Mouse (Mus musculus) liver, embryonic 14.5 days (tissue): ENCODE data around the gene Gprc5d. TPM values are rescaled to one million over a fixed set of nuclear protein-coding genes. Genes with fewer than 3 reads are reported as not detected.

Source experiments
- ATAC-seq: fragments of 200-750 bp; cut with Nextera tagmentation; 2 replicates; pipeline ENCODE4 v1.8.0; 2017; ENCODE audit warnings: moderate number of reproducible peaks, mild to moderate bottlenecking, moderate library complexity; ENCODE audit not compliant: insufficient read depth
- DNase-seq, 3 experiments: peaks; one replicate each; pipeline ENCODE4 v3.0.0-alpha.2; 2012 to 2013; ENCODE audit warnings: low read depth in 3 of 3, low spot score in 3 of 3
- H3K27ac ChIP-seq: fragments of 300-500 bp; sonication (generic); 2 replicates; pipeline ENCODE4 v1.5.1; 2014; ENCODE audit warnings: moderate library complexity, mild to moderate bottlenecking, control low read depth, inconsistent platforms
- H3K27me3 ChIP-seq: fragments of 300-500 bp; sonication (generic); 2 replicates; pipeline ENCODE4 v1.6.1; 2014; ENCODE audit warnings: mild to moderate bottlenecking, low read length, moderate library complexity; ENCODE audit not compliant: control insufficient read depth, insufficient read depth
- H3K36me3 ChIP-seq: fragments of 300-500 bp; sonication (generic); replicated peaks from 2 replicates; pipeline ENCODE4 v1.6.1; 2014; ENCODE audit warnings: low read depth; ENCODE audit not compliant: control insufficient read depth, insufficient read depth
- H3K4me1 ChIP-seq, 2 experiments: fragments of 200-500 bp in 1 of 2; fragments of 300-500 bp in 1 of 2; sonication (generic) in 1 of 2; replicated peaks; 2 replicates each; pipeline ENCODE4 v1.6.1; 2012 to 2014; ENCODE audit warnings: antibody characterized with exemption in 1 of 2, inconsistent platforms in 1 of 2, low read length in 1 of 2; ENCODE audit not compliant: control insufficient read depth in 2 of 2, insufficient read depth in 2 of 2
- H3K4me2 ChIP-seq: fragments of 300-500 bp; sonication (generic); 2 replicates; pipeline ENCODE4 v1.6.1; 2014; ENCODE audit warnings: low read depth, mild to moderate bottlenecking, control low read depth, moderate library complexity
- H3K4me3 ChIP-seq, 2 experiments: fragments of 200-500 bp in 1 of 2; fragments of 300-500 bp in 1 of 2; sonication (generic) in 1 of 2; 2 replicates each; pipeline ENCODE4 v1.5.1; 2012 to 2014; ENCODE audit warnings: low read depth in 2 of 2, low read length in 2 of 2, mild to moderate bottlenecking in 2 of 2, control low read depth in 1 of 2, inconsistent platforms in 1 of 2, moderate library complexity in 1 of 2; ENCODE audit not compliant: insufficient read depth in 1 of 2
- H3K9ac ChIP-seq: fragments of 300-500 bp; sonication (generic); replicated peaks from 2 replicates; pipeline ENCODE4 v1.6.1; 2014; ENCODE audit warnings: mild to moderate bottlenecking, control low read depth, moderate library complexity
- H3K9me3 ChIP-seq: fragments of 300-500 bp; sonication (generic); 2 replicates; pipeline ENCODE4 v1.6.1; 2016; ENCODE audit warnings: low read length, mixed read lengths; ENCODE audit not compliant: control insufficient read depth
- CTCF ChIP-seq: IDR thresholded peaks from 2 replicates; pipeline ENCODE4 v1.5.1; 2016; ENCODE audit warnings: antibody characterized with exemption, low read depth, control low read depth
- EP300 ChIP-seq: IDR thresholded peaks from 2 replicates; pipeline ENCODE4 v1.6.1; 2016; ENCODE audit warnings: antibody characterized with exemption, low read depth
- WGBS: fragments of 180-500 bp; shearing (Covaris S2); extraction: QIAGEN DNeasy Blood & Tissue Kit; methylation state at CpG from one replicate; pipeline ENCODE4 v1.1.7; 2014; ENCODE audit not compliant: insufficient replicate concordance; 5-methylcytosine and 5-hydroxymethylcytosine counted together
- polyA plus RNA-seq, 2 experiments: library from polyadenylated mRNA; depleted of rRNA in 1 of 2; stranded (reverse) in 1 of 2; unstranded in 1 of 2; fragments of >200 nt; fragmentation: Nextera tagmentation in 1 of 2; extraction: Ambion mirVana in 1 of 2; gene quantifications; 2 replicates each; pipeline versions ENCODE4 v1.2.1 to v1.2.3; 2012 to 2014

Gprc5d gene
- polyA plus RNA-seq, 2 experiments = 0.28 TPM; not detected in 1

- ATAC-seq = no peak
- peaks cover 31% of the 10 kb centered on the region for H3K36me3 ChIP-seq
- WGBS = 89% methylated on average over 9 of the region's 9 CpGs
Observed at GRCm38 (mm10) chr6:135133486-135133885, 15.4 kb upstream of the Gprc5d start.

GRCm38 (mm10) chr6:135133086-135133485 is 15.0 kb upstream of the Gprc5d start:
- H3K4me1 ChIP-seq = no peaks in the 10 kb centered on the region; a peak in 1 of 4 replicates
- 89% methylated on average over 7 of the region's 7 CpGs for WGBS
- H3K4me2 ChIP-seq = no peak overlapping the region
- peaks cover 28% of the 10 kb centered on the region for H3K36me3 ChIP-seq
- ATAC-seq (no peak), DNase-seq (no peak)
- no peaks in the 10 kb centered on the region for H3K9me3 ChIP-seq
- TF ChIP-seq CTCF (no peak), EP300 (no peak)
- no peaks in the 10 kb centered on the region; the same call in 1 of the 2 replicates for H3K27me3 ChIP-seq
- no peak overlapping the region for H3K4me3 ChIP-seq
- no peak overlapping the region for H3K27ac ChIP-seq
- H3K9ac ChIP-seq = no peak overlapping the region

More at GRCm38 (mm10) chr6:135133486-135133885, 15.4 kb upstream of the Gprc5d start:
- H3K4me3 ChIP-seq = no peak overlapping the region
- no peak overlapping the region for H3K9ac ChIP-seq
- TF ChIP-seq CTCF (no peak), EP300 (no peak)
- no peaks in the 10 kb centered on the region for H3K9me3 ChIP-seq
- H3K27me3 ChIP-seq = no peaks in the 10 kb centered on the region; the same call in 1 of the 2 replicates
- no peak overlapping the region for H3K27ac ChIP-seq
- no peaks in the 10 kb centered on the region; a peak in 1 of 4 replicates for H3K4me1 ChIP-seq
- DNase-seq = no peak
- H3K4me2 ChIP-seq = no peak overlapping the region

GRCm38 (mm10) chr6:135124755-135125380 is 6.8 kb upstream of the Gprc5d start:
- H3K27ac ChIP-seq = no peak overlapping the region
- ATAC-seq = no peak
- WGBS = 38% methylated on average over 5 of the region's 5 CpGs

GRCm38 (mm10) chr6:135116479-135116878 is 1.6 kb downstream of the Gprc5d start:
- Histone ChIP-seq H3K4me2 (no peak overlapping the region), H3K4me3 (no peak overlapping the region), H3K9ac (no peak overlapping the region), H3K36me3 (no peaks in the 10 kb centered on the region), H3K27ac (no peak overlapping the region), H3K4me1 (no peaks in the 10 kb centered on the region), H3K9me3 (no peaks in the 10 kb centered on the region), H3K27me3 (no peaks in the 10 kb centered on the region)
- ATAC-seq (no peak), DNase-seq (no peak)
- TF ChIP-seq EP300 = no peak
- no peak for TF ChIP-seq CTCF
- 52% methylated on average over 8 of the region's 8 CpGs for WGBS

More at GRCm38 (mm10) chr6:135124755-135125380, 6.8 kb upstream of the Gprc5d start:
- H3K27me3 ChIP-seq = no peaks in the 10 kb centered on the region; the same call in 1 of the 2 replicates
- H3K4me2 ChIP-seq = no peak overlapping the region
- TF ChIP-seq CTCF (no peak), EP300 (no peak)
- no peaks in the 10 kb centered on the region for H3K36me3 ChIP-seq
- H3K4me3 ChIP-seq = no peak overlapping the region
- H3K4me1 ChIP-seq = no peaks in the 10 kb centered on the region
- no peak overlapping the region for H3K9ac ChIP-seq
- H3K9me3 ChIP-seq = no peaks in the 10 kb centered on the region
- DNase-seq = no peak

GRCm38 (mm10) chr6:135113114-135113436 is 5.0 kb downstream of the Gprc5d start:
- Histone ChIP-seq H3K27ac (no peak overlapping the region), H3K36me3 (no peaks in the 10 kb centered on the region), H3K9ac (no peak overlapping the region), H3K27me3 (no peaks in the 10 kb centered on the region), H3K4me2 (no peak overlapping the region), H3K9me3 (no peaks in the 10 kb centered on the region), H3K4me3 (no peak overlapping the region), H3K4me1 (no peaks in the 10 kb centered on the region)
- ATAC-seq (no peak), DNase-seq (no peak)
- 39% methylated on average over 6 of the region's 6 CpGs for WGBS
- TF ChIP-seq CTCF (no peak), EP300 (no peak)
